ENCODE assay signal across 22 mouse cellular contexts in the genomic region with DNA sequence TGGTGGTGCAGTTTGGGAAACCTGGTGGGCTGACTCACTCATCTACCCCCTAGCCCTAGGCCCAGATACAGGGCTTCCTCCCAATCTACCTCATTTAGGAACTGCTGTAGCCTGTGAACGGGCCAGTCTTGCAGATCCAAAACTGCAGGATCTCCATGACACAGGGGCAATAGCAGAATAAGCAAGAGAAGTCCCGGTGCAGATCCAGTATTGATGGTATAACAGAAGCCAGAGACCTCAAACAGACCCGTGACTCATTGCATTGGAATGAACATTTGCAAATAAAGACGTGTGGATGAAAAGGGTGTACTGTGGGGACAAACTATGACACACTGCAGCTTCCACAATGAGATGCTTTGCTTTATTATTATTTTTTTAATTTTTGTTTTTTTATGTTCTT.
A peak's percentile ranks its signal among the peaks of the same experiment; 100 is the strongest.
DNase-seq lines count a peak whose midpoint lies in the region; ATAC-seq and TF ChIP-seq lines count a peak whose summit lies in the region.
"Had no signal": no experiment of that assay in that cellular context is flagged by ENCODE, and none has a peak within 500 bp of the region (broad histone marks: within the 10 kb centered on the region; RNA-seq: fewer than 3 reads in every experiment).

No protein-coding gene starts in this region.

- POLR2A ChIA-PET in Patski (lab: Charles Lee): no interaction called here

- WGBS in kidney, embryonic 14.5 days: 72% methylated on average over 4 of the region's 4 CpGs

- CTCF ChIA-PET in Patski (lab: Charles Lee): no interaction called here

- 0 out of 2 replicates have a peak, but pooled peaks cover 3% of the 10 kb centered on the region for H3K4me1 ChIP-seq in kidney, embryonic 14.5 days (ENCODE audit: control insufficient read depth, insufficient read depth, low read length)

- ATAC-seq in kidney, embryonic 14.5 days (ENCODE audit: low FRiP score, low TSS enrichment): 0 out of 2 replicates have a peak, but pooled peaks have one; percentile 16
- peak; percentile 76 for ATAC-seq in Patski
- ATAC-seq: forebrain, embryonic 16.5 days; midbrain, embryonic 15.5 days had no signal

- H3K79me2 ChIP-seq in myocyte (ENCODE audit: control insufficient read depth, insufficient read depth): no peaks in the 10 kb centered on the region

- H3ac ChIP-seq in myocyte (ENCODE audit: control insufficient read depth, insufficient read length): no peak overlapping the region

- H3K4me2 ChIP-seq in kidney, embryonic 14.5 days (replicated peaks; ENCODE audit: low read depth, low read length): no peak overlapping the region
- peak overlapping the region; percentile 49 for H3K4me2 ChIP-seq in myocyte (ENCODE audit: low read depth)
- H3K4me2 ChIP-seq: liver, embryonic 11.5 days; midbrain, embryonic 15.5 days; stomach, embryonic 15.5 days had no signal

- DNase-seq in kidney, adult 11 months: no peak
- DNase-seq in 3T3-L1 (ENCODE audit: low read depth, low spot score) (peak; percentile 84), Patski (ENCODE audit: low read depth, low spot score) (no peak)
- no peak for DNase-seq in right cerebral cortex, postnatal 14 days
- DNase-seq in ovary, adult 18-20 months (ENCODE audit: low spot score): no peak
- DNase-seq: adrenal gland, adult 8-10 months; cerebellum, adult 11 months; cerebellum, postnatal 25 days; kidney, adult 9 months; layer of hippocampus, postnatal 36 days; right cerebral cortex, adult 18-20 months; spleen, adult 18-20 months; thymus, postnatal 36 days had no signal

- no peak for TF ChIP-seq POLR2A in myocyte (IDR thresholded peaks at IDR 0.05; ENCODE audit: insufficient read length, low read depth)

- in situ Hi-C loops in Patski (cut with MboI; ENCODE audit: low pct_unique_long_range_greater_than_20kb): no loop called here

- H3K4me3 ChIP-seq in kidney, embryonic 14.5 days (ENCODE audit: low read length): no peak overlapping the region
- H3K4me3 ChIP-seq in myocyte: no peak overlapping the region
- H3K4me3 ChIP-seq: erythroblast, embryonic 14.5 days; limb, embryonic 10.5 days; midbrain, embryonic 15.5 days; stomach, embryonic 15.5 days had no signal

- no peaks in the 10 kb centered on the region for H3K9me3 ChIP-seq in kidney, embryonic 14.5 days (ENCODE audit: control insufficient read depth, low read length)
- H3K9me3 ChIP-seq: limb, embryonic 10.5 days; midbrain, embryonic 15.5 days; stomach, embryonic 15.5 days had no signal

- no peaks in the 10 kb centered on the region for H3K36me3 ChIP-seq in kidney, embryonic 14.5 days (ENCODE audit: control insufficient read depth, insufficient read depth, low read length)
- H3K36me3 ChIP-seq in myocyte (ENCODE audit: control insufficient read depth, insufficient read depth): no peaks in the 10 kb centered on the region
- H3K36me3 ChIP-seq: limb, embryonic 10.5 days; midbrain, embryonic 15.5 days; stomach, embryonic 15.5 days had no signal

- TF ChIP-seq CTCF in Patski (IDR thresholded peaks at IDR 0.05): no peak

- H3K27me3 ChIP-seq in kidney, embryonic 14.5 days (ENCODE audit: control insufficient read depth, insufficient read depth, low read length): no peaks in the 10 kb centered on the region
- H3K27me3 ChIP-seq in Patski: no peaks in the 10 kb centered on the region
- H3K27me3 ChIP-seq in myocyte (ENCODE audit: control insufficient read depth, insufficient read depth, insufficient read length): no peaks in the 10 kb centered on the region
- H3K27me3 ChIP-seq: midbrain, embryonic 15.5 days; stomach, embryonic 15.5 days had no signal

- no peak overlapping the region for H3K27ac ChIP-seq in kidney, embryonic 14.5 days (ENCODE audit: low read depth, low read length)
- H3K27ac ChIP-seq: limb, embryonic 10.5 days; macrophage; midbrain, embryonic 15.5 days; stomach, embryonic 15.5 days had no signal

- no peak overlapping the region for H3K9ac ChIP-seq in kidney, embryonic 14.5 days (ENCODE audit: low read depth, low read length)
- H3K9ac ChIP-seq: midbrain, embryonic 15.5 days; stomach, embryonic 15.5 days had no signal

TF ChIP-seq in myocyte, 11 proteins besides CTCF, POLR2A, EP300 and RAD21:
- TF ChIP-seq POLR2AphosphoS2 (IDR thresholded peaks at IDR 0.05; ENCODE audit: insufficient read length, low read depth): no peak
- TF ChIP-seq SRF (IDR thresholded peaks at IDR 0.05; ENCODE audit: control insufficient read depth, insufficient read length, low read depth): no peak
- no peak for TF ChIP-seq MYOD1 (IDR thresholded peaks at IDR 0.05; ENCODE audit: control insufficient read depth in 1 of 3, insufficient read length in 2 of 3, low read depth in 2 of 3)
- no peak for TF ChIP-seq TCF12 (IDR thresholded peaks at IDR 0.05; ENCODE audit: insufficient read depth, poor library complexity, severe bottlenecking)
